Mouse (Mus musculus): ENCODE measurements around the gene Egfem1. TPM values are rescaled to one million over a fixed set of nuclear protein-coding genes. Genes with fewer than 3 reads are reported as not detected.

Gene Egfem1
- total RNA-seq, 4 experiments from 2014 or later, result 16.2 to 21.6 (median 19.3) TPM

- DNase-seq (ENCODE audit: low spot score in 2 of 2), result no peak
These were observed 260.5 kb downstream of the Egfem1 start for GRCm38 (mm10) chr3:29342223-29342791.

DNA sequence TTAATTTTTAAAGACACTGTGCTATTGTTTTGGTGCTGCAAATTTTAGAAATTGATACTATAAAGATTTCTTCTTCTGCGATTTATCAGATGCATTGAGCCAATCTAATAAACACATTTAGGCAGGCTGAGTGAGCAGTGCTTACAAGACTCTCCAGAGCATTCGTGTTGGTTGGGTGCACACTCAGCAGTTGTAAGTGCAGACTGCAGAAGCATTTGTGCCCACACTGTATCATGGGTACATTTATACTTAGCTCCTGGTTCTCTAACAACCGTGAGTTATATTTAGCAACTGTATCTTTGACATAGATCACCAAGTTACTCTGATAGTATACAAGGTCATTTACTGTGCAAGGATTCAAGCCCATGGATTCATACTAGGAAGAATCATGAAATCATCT is 264.0 kb downstream of the Egfem1 start:
- DNase-seq (ENCODE audit: low spot score in 2 of 2), result no peak

DNA sequence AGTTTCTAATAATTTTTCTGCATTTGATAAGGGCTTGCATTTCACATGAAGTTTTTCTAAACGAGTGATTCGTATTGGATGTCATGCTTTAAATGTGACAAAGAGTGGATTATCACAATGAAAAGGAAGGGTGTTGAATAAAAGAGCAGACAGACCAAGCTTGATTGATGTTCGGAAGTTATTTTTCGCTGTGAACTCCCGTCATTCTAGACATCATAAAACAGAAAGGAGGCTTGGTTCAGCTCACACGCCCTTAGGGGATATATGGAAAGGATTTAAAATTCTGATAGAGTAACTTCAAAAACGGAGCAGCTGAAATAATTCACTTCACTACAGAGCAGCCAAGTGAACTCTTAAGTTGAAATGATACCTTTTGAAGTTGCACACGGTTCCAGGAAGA is 285.1 kb downstream of the Egfem1 start:
- DNase-seq (ENCODE audit: low spot score in 2 of 2), result no peak

DNA sequence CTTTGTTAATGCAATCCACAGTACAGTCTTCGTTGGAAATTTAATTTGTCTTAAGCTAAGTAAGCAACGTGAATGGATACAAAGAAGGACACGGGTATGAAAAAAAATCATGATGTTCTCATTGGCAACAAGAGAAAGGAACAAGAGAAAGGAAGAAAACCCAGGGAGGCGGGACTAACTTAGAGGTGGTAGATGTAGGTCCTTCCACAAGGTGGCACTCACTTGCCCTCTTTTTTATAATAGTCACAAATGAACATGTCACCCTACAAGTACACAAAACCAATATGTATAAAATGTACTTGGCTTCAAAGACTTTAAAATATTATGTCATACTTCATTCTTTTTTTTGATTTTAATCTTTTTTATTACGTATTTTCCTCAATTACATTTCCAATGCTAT is 288.7 kb downstream of the Egfem1 start:
- DNase-seq (ENCODE audit: low spot score in 2 of 2), result no peak

- DNase-seq (ENCODE audit: low spot score in 2 of 2), result no peak
These were observed 299.4 kb downstream of the Egfem1 start for GRCm38 (mm10) chr3:29381255-29381654.

- peak in 1 of 2 experiments; percentile 11 for DNase-seq (ENCODE audit: low spot score in 2 of 2)
These were observed 317.2 kb downstream of the Egfem1 start for GRCm38 (mm10) chr3:29399064-29399463.

DNA sequence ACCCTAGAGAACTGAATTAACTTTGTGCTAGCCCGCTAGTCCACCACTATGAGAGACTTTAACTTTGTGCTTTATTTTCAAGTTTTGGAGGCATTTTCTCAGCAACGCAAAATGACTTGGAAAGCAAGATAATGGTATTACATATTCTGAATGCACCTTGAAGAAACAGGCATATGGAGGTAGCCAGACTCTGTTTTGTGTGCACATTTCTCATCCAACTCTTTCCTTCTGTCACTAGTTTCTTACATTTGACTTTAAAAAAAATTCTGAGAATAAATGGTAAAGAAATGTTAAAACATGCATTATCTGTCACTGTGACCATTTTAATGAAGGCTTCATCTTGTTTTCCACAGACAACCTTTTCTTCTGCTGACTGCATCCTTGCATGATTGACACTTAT is 339.8 kb downstream of the Egfem1 start:
- no peak for DNase-seq (ENCODE audit: low spot score in 2 of 2)

DNA sequence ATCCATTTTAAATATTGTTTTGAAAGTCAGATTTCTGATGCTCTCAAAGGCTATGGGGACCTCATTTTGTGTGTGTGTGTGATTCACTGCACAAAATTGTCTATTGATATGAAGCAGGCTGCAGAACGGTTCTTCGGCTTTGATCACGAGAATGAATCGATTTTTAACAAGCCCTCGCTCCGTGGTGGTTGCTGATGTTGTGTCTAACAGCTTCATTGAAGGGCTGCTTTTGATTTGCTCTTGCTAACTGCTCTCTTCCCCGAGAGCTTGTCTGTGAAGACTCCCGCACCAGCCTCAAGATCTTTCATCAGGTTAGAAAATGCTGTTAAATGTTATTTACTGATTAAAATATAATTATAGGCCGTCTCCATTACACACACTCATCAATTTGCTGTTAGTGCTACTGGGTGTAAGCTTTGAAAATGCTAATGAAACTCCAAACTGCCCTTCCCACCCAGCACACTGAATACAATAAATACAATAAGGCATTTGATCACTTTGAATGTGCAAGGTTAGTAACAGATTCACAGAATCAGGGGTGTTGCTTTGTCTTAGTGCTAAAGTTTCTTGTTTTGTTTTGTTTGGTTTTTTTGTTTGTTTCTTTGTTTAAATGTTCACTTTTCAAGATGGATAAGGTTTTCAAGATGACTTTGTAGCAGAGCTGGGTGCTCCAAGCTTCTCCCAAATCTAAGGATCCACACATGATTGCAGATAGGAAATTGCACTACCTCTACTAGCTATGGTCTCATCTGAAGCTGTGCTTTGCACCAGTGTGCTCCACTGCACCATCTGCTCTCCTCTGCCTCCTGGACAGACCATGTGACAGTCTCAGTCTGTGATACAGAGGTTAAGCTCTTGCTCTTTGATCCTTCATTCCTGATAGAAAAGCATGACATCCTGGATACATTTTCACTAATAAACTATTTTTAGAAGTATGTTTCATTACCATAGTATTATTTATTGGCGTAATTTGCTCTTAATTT is 350.6 kb downstream of the Egfem1 start:
- DNase-seq (ENCODE audit: low spot score in 2 of 2), result no peak

GRCm38 (mm10) chr3:29443024-29443423 is 361.2 kb downstream of the Egfem1 start:
- DNase-seq (ENCODE audit: low spot score in 2 of 2), result no peak

DNA sequence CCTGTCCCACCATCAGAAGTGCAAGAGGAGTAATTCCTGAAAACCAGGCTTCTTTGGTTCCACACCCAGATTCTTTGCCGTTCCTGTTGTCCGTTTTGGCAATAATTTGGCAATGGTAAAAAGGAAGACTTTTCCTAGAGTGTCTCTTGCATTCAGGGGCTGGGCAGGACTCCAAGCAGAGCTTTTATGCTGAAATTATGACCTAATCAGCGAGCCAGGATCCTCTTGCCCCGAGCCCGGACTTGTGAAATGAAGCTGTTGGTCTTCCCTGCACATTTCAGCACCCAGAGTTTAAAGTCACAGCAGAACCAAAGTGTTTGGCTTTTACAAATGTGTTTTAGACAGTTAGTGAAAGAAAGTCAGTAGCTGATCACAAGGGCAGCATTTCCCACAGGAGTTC is 362.8 kb downstream of the Egfem1 start:
- DNase-seq (ENCODE audit: low spot score in 2 of 2), result no peak

DNA sequence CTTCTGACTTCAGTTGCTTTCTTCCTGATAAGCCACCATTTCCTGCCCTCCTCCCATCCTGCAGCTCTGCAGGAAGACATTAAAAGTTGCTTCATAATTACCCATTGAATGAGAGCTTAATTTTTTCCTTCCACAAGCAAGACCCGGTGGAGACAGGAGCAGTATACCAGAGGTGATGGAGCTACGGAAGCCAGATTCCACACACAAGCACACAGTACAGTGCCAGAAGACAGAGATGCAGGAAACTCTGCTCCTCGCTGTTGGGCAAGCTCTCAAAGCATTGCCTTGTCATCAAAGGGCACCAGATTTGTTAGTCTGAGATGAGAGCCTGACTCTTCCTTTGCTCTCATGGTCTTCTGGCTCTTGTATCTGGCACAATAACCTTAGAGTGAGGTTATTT is 364.3 kb downstream of the Egfem1 start:
- no peak for DNase-seq (ENCODE audit: low spot score in 2 of 2)

DNA sequence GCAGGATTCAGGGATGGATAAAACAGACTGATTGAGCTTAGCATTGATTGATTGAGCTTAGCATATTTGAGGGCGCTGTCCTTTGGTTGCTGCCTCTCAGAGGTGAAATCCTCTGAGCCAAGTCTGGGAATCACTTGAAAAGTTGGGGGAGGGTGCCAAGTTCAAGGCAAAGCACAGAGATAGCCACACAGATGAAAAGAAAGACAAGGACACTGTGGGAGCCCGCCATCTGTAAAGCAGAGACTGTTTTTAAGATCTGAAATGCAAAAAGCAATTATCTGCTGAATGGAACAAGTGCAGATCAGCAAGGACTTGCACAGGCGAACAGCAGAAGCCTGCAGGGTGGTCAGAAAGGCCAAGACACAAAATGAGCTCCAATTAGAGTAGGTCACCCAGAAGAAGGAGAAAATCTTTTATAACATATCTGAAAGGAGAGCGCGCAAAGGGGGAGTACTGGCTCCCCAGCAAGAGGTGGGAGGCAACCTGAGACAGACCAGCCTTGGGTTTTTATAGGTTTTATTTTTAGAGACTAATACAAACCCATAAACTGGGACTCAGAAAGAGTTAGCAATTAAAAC is 367.1 kb downstream of the Egfem1 start:
- DNase-seq (ENCODE audit: low spot score in 2 of 2), result no peak

DNA sequence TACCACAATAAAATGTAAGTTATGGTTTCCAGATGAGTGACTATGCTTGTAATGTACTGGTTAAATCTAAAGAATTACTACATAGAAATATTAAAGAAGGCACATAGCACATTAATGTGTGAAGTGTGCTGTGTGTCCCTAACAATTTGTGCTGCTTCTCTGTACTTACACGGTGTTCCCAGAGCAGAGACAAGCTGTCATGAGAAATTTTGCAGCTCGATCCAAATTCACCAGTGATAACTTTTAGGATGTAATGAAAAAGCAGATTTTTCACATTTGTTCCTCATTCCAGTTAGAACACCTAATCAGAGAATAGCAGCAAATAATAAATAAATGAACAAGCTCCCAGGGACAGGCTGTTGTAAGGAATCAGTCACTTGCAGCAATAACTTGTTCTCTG is 416.4 kb downstream of the Egfem1 start:
- DNase-seq (ENCODE audit: low spot score in 2 of 2), result no peak

DNA sequence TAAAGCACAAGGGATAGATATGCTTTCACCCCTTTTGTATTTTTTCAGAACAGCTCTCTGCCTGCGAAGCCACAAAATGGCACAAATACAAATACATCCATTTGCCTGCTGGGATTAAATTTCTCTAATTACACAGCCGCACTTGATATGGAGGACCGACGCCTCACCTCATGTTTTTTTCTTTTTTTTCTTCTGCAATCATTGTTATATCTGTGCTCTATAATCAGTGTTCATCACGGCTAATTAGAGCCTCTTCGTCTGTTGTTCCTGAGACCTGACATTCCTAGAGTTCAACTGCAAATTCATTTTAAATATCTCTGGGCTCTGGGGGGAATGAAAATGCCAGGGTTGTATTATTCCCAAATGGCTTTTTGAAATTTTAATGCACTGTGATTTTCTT is 417.4 kb downstream of the Egfem1 start:
- no peak for DNase-seq (ENCODE audit: low spot score in 2 of 2)

GRCm38 (mm10) chr3:29525298-29525962 is 443.6 kb downstream of the Egfem1 start:
- no peak for DNase-seq (ENCODE audit: low spot score in 2 of 2)

DNA sequence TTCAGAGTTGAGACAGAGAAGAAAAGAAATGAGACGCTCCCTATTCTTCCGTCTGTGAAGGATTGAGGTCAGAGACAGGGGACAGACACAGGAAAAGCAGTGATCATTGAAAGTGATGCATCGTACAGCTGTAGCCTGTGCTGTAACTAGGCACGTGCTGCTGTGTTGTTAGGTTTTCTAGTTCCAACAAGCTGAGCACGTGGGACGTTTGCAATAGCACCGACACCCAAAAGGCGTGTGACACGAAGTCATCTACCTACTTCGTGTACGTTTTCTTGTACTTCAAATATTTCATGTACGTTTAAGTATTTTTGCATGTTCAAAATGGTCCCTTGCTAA is 444.1 kb downstream of the Egfem1 start:
- DNase-seq (ENCODE audit: low spot score in 2 of 2), result no peak

DNA sequence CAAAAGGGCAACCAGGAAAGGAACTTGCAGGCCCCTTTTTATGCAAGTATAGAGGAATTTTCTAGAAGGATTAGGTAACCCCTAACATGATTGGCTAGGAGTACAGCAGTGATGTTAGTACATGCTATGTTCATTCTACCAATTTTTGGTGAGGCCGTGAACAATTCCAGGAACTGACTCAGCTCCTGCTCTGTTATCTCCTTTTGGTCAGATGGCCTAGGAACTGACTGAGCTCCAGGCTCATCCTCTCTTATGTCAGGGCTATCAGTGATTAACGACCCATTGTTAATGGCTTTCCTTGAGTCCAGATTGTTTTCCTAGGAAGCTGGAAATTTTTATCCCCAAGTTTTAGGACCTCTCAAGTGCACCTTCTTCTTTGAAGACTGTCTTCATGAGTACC is 457.4 kb downstream of the Egfem1 start:
- no peak for DNase-seq (ENCODE audit: low spot score in 2 of 2)

GRCm38 (mm10) chr3:29539902-29540301 is 458.1 kb downstream of the Egfem1 start:
- no peak for DNase-seq (ENCODE audit: low spot score in 2 of 2)

DNA sequence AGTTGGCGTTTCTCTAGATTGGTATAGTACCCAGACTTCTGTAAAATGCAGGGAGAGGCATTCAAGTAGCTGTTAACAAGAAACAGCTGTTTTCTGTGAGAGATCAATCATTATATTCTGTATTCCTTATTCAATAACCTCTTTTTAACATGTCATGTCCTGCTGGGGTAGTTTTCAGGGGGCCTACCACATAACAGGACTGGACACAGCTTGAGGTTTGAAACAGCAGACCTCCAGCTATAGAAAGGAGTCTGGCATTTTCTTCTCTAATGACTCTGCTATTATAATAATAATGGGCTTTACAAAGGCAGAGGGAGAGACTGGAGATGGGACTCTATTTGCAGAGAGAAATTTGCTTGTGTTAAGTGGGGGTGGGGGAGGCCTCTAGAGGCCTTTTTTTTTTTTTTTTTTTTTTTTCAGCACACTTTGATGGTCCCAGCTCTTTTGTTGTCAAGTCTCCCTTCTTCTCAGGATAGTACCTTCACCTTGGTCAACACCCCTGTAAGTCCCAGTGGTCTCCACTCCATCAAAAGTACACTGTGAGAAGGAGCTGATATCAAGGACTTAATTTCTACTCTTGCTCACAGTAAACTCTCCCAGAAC is 459.8 kb downstream of the Egfem1 start:
- no peak for DNase-seq (ENCODE audit: low spot score in 2 of 2)

DNA sequence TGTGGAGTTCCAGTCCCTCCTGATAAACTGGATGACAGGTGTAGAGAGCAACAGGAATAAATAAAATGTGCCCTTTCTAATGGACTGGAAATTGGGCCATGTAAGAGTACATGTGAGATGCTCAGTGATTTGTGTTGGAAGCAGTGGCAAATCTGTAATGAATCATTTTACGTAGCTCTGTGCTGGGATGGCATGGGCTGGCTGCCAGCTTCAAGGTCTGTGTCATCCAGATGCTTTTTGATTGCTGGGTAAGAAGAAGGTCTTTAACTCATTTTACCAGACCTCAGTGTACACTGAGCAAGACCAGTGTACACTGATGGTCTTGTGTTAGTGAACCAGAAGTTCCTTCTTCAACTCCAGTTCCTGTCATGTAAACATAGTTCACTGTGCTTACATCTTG is 462.2 kb downstream of the Egfem1 start:
- DNase-seq (ENCODE audit: low spot score in 2 of 2), result no peak

GRCm38 (mm10) chr3:29563171-29563570 is 481.3 kb downstream of the Egfem1 start:
- DNase-seq (ENCODE audit: low spot score in 2 of 2), result no peak
